Mouse (Mus musculus): ENCODE data around the gene Trim2. TPM values are rescaled to one million over a fixed set of nuclear protein-coding genes. Genes with fewer than 3 reads are reported as not detected.

Gene Trim2
- total RNA-seq, 2 experiments from 2014 or later, result 53.1 to 58.5 TPM

DNA sequence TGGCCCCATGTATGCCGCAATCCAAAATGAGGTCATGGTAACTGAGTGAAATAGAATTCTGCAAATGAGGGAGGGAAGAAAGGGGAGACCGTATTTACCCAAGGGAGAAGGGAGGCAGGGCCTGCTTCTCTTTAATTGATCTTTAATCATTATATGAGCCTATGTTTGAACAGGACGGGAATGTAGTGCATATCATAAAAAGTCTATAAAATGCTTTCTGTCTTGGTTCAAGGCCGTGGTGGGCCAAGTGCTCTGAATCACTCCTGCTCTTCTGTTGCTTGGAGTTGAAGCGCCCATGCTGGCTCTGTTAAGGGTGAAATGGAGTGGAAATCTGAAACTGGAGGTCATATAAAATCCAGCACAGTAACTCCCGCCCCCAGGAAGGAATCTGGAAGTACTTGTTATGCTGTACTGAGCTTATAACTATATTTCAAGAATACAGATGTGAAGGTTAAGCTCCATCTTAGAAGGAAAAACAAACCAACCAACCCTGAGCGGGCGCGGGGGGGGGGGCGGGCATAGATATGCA lies 48.6 kb downstream of the Trim2 start:
- peak; percentile 22 for DNase-seq

DNA sequence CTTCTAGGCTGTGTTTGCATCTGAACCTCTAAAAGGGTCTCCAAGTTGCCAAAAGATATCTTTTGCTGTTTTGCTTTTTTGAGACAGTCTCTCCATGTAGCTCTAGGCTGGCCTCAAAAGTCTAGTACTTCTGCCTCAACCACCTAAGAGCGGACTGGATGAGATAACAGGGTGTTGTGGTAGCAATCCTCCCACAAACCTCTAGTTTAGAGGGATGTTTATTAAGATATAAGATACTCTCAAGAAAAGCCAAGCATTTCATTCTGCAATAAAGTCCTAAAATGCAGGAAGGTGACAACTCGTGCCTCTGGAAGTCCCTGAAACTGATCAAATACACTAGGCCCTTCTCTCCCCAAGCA lies 52.2 kb downstream of the Trim2 start:
- DNase-seq, result no peak

DNA sequence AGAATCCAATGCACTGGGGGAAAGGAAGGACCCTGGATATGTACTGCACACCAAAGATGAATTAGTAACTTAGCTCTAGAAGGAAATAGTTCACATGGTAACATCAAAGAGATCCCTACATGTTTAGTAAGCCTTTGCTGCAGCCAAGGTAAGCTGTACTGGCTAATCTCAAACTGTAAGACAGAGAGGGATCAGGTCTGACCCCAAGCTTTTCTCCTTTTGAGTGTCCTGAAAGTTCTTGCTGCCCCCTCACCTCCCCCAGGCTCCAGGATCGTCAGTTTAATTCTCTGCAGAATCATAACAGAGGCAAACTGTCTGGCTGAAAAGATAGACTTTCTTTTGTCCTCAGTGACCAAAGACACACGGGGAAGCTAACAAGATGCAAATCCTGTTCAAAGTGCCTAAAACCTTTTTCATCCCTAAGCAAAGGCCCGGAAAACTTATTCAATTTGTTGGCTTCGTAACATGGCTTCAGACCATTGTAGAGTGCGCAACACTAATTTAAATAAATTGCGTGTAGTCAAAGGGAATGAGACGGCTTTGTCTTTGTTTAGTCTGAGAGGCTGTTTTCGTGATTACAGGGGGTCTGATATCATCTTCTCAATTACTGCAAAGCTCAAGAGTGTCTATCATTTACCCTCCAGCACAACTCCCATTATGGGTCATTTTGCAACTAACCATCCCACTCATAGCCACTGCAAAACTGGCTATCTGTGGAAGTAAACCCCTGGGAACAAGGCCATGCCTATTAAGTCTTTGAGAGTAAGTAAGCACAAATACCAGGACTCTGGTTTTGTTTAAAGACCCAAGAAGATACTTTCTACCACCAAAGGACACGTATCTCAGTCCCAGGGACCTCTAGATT lies 52.8 kb downstream of the Trim2 start:
- no peak for DNase-seq

DNA sequence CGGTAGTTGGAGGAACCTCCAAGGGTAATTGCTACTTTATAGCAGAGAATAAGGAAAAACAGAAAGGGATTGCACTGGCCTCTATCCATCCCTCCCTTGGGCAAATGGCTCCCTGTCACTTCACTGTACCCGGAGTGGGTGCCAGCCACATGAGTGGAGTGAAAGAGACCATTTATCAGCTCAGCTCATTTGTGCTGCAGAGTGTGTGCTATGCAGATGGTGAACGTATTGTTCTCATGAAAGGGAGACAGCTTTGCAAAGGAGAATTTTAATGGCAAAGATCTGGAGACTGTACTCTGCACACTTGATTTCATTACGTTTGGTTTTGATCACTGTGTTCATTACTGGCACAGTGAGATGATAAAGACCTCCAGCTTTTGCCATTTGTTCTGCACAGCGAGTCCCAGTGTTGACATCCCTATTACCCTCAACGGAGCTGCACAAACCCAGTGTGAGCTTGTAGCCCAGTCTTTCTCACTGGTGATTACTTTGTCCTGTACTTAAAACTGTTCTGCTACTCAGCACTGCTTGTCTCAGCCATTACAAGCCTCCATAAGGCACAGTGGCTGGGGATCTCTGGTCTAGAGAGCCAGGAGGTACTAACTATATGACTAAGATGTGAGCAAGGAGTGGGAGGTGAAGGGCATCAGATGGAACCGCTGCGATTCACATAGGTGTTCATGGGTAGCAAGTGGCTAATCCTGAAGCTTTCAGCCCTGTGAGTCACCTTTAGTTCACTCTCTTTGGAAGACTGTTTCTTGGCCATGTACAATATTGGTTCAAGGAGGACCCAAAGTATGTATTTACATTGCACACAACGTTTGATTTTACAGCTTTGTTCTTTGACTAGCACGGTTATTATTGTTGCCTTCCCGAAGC lies 53.7 kb downstream of the Trim2 start:
- no peak for DNase-seq

DNA sequence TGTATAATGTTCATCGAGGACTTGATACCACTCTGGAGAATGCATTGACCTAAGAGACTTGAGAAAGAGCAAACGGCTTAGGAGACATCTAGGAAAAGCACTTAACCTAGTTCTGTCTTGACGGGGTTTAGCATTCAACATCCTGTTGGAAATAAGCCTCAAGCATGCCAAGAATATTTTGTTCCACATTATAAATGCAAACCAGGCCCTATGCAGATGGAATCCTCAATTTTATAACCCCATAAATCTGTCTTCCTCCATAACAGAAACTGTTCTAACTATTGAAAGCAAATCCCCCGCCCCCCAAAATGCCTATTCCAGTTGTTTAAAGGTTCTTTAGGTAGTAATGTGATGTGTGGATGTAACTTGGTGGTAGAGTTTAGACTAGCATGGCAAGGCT lies 55.0 kb downstream of the Trim2 start:
- no peak for DNase-seq

DNA sequence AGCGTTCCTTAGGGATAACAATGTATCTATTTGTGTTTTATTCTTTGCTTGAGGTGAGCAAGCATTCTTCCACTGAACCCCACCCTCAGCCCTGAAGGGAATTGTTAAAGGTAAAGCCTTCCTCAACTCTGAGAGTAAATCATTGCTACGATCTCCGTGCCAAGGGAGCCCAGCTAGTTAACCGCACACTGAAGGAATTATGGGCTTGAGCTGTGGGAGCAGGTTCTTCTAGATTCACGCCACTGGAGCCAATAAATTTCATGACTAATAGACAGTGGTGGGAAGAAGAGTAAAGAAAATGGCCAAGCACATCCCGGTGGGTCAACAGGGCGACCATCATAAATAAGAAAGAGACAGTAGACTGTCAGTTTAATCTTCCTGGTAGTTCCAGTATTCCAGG lies 56.4 kb downstream of the Trim2 start:
- no peak for DNase-seq

DNA sequence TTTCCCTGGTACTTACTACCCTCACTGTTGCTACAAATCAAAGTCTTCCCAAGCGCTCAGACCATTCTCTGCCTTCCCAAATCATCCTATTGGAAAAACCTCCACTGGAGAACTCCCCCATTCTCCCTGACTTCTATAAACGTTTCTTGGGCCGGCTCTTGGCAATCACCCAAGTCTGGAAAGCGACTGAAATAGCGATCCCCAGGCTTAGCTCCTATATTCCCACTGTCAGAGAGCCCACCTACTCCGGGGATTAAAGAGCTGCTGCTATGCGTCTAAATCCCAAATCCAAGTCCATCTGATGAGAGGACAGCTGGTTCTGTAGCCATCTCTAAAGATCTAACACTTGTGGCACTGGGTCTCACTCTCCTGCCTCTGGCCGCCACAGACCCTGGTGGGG lies 58.9 kb downstream of the Trim2 start:
- DNase-seq, result no peak

DNA sequence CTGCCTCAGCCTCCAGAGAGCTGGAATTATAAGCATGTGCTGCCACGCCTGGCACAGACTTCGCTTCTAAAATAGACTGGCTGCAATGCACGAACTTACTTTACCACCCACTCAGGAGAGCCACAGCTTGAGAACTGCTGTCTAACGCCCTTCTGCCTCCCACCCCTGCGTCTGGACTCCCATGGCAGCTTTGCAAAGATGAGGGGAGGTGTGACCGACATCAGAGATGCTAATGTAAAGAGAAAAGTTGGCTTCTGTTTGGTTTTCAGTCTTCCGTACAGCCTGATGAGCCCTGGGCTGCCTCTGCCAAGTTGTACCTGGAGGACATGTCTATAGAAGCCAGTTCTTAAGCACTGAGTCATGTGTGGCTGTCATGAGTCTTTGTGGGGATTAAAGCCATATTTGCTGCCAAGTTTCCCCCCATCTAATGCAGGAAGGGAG lies 60.2 kb downstream of the Trim2 start:
- no peak for DNase-seq

DNA sequence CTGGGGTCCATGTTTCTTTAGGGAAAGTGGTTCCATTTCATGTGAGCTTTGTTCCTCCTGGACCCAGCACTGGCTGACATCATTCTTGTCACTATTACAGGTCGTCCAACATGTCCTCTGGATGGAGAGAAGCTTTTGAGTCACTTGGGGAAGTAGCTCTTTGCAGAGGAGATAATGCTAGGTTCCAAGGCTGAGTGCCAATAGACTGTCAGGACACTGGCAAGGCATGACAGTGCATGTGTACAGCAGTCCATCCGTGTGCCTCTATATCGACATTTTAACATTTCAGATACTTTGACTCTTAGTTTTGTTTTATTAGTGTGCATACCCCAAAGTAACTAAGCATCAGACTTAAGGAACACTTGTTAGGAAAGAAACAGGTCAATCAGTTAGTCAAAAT lies 63.6 kb downstream of the Trim2 start:
- no peak for DNase-seq

DNA sequence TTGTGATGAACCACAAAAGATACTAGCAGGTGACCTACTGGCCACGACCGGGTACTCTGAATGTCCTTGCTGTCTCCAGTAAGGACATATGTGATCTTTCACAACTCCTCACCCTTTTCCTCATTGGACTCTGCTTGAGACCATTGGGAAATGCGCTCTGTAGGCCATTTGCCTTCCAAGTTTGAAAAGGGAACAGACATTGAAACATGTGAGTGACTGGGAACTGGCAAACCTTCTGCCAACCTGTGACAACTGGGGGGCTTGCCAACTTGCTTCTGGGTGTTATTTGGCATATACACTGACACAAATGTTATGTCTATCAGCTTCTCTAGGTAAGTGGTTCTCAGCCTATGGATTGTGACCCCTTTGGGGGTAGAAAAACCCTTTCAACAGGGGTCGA lies 64.2 kb downstream of the Trim2 start:
- DNase-seq, result peak; percentile 60

DNA sequence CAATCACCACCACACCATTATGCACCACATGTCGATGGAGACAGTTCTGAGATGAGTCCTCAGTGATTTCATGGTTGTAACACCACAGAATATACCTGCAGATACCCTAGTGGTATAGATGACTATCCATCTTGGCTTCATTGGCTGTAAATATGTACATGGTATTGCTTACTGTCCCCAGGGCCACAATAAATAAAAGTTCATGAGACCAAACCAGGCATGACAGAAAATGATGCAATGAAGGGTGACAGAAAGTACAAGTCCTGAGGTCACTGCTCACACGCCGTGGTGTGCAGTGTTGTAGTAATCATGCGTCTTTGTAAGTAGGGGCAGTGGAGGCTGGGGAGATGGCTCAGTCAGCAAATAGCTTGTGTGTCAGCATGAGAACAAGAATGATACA lies 65.6 kb downstream of the Trim2 start:
- DNase-seq, result no peak

DNA sequence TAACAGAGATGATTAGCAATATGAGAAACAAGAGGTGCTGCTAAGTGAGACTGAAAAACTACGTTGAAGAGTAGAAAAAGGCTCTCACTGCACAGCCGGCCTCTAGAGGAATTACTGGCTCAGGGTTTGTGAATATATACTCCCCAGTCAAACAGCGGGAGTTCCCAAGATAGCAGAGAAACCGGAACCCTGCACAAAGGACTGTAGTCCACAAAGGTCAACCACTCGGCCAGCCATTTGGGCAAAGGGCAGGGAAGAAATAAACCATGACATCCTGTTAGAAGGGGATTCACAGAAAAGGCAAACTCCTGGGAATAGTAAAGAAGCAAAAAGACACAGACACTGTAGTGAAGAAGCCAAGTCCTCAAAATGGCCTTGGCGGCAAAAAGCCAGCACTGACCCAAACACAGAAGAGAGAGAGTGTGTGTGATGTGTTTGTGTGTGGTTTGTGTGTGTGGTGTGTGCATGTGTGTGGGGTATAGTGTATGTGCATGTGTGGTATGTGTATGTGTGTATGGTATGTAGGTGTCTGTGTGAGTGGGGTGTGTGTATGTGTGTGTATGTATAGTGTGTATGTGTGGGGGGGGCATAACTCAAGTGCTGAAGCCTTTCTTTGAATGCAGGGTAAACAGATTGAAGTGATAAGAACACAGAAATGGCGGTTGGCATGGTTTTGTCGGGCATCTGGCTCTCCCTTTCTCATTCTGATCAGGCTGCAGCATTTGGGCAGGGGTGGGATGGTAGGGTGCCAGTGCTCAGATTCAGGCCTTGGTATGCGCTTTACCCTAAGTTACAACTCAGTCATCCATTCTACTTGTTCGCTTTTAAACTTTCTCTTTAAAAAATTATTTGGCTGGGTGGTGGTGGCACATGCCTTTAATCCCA lies 71.0 kb downstream of the Trim2 start:
- DNase-seq, result no peak

DNA sequence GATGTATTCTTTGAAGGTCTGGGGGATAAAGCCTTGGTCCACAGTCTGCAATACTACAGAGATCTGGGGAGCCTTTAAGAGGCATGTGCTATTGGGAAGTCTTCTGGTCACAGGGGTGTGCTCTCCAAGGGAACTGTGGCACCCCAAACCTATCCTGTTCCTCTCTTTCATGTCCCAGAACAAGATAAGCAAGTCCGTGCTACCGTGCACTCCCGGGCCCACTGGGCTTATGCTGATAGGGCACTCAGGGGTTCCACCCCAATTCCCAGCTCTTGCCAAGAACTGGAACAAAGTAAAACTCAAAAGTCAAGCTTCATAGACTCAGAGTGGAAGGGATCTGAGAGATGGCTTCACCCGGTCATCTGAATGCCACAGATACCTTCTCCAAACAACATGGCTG lies 72.1 kb downstream of the Trim2 start:
- no peak for DNase-seq

DNA sequence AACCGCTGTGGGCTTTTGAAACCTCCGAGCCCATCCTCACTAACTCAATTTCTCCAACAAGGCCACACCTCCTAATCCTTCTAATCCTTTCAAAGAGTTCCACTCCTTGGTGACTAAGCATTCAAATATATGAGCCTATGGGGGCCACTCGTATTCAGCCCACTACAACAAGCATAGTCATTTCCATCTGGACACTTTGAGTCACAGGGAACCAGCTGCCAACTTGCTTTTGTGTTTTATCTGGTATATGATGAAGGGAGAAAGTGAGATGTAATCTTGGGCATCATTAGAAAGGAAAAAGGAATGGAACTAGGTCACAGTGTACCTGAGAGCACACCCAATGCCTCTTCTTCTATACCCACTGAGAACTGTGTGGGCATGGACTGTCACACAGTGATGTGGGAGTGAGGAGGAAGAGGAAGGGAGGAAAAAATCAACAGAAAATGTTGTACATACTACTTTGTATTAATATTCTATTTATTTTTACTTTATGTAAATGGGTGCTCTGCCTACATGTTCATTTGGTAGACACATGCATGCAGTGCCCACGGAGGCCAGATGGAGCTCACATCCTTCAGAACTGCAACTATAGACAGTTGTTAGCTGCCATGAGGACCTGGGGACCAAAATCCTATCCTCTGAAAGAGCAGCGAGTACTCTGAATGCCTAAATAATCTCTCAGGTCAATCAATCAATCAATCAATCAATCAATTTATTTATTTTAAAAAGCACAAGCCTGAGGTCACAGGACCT lies 72.8 kb downstream of the Trim2 start:
- DNase-seq, result no peak

DNA sequence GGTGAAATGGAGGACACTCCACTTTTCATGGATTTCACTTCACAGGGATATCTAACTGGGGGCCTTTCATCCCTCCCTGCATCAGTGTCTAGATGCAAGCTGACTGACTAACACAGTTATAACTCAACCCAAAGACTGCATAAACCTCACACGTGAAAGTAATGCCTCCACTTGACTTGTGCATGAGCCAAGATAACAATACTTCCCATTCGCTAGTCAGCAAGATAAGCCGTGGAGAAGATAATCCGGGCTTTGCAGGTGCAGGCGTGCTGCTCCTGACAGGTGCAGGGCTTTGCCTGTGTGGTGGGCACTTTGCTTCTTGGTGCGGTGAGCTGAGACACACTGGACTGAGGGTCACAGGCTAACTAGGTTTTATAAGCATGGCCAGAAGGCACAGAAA lies 74.4 kb downstream of the Trim2 start:
- no peak for DNase-seq

DNA sequence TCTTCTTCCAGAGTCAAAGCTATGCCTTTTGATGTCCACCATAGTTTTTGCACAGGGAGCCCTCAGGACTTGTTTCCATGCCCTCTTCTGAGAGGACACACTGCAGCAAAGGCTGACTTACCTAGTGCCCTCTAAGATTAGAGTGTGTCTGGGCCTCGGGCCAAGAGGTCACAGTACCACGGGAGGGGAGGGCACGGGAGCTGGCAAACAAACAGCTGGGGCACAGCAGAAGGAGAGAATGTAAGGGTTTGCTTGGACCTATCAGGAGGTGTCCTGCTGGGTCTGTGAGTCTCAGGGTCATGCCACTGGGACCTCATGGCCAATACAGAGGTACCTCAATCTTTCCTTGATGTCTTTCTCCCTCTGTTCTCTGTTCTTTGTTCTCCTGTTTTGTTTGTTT lies 75.7 kb downstream of the Trim2 start:
- DNase-seq, result peak; percentile 82

DNA sequence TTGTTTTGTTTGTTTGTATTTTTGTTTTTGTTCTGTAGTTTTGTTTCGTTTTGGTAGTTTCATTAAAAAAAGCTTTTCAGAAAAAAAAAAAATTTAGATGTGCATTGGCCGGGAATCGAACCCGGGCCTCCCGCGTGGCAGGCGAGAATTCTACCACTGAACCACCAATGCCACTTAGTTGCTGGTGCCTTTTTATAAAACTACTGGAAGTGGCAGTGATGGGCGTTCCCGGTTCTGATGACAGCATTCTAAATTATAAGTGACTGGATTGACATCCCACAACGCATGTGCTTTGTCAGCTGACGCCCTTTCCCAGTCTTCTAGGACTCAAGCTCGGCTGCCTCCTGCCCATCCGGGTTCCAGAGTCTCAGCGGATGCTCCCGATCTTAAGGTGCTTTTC lies 77.8 kb downstream of the Trim2 start:
- DNase-seq, result peak; percentile 64

DNA sequence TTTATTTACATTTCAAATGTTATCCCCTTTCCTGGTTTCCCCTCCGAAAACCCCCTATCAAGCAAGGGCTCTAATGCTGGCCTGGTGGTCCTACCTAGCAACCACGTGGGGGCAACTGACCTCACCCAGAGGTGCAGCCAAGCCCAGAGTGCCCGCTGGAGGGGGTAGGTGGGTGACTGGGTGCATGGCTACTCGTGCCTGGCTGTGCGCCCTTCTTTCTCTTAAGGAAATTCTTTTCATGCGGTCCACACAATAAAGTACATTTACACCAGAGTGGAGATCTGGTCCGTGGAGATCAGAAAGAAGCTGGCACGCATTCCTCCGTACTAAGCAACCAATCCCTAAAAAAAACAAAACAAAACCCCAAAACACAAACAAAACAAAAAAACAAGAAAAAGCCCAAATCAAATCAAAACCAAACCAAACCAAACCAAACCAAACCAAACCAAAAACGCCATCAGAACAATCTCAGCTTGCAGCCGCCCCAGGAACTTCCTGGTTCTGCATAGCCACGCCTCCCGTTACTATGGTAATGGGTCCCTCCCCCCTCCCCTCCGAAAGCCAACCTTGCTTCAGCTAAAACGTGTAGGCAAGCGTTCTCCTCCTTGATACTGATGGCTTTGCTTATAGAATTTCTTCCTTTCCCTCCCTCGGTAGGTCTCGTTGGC lies 78.3 kb downstream of the Trim2 start:
- peak; percentile 80 for DNase-seq

DNA sequence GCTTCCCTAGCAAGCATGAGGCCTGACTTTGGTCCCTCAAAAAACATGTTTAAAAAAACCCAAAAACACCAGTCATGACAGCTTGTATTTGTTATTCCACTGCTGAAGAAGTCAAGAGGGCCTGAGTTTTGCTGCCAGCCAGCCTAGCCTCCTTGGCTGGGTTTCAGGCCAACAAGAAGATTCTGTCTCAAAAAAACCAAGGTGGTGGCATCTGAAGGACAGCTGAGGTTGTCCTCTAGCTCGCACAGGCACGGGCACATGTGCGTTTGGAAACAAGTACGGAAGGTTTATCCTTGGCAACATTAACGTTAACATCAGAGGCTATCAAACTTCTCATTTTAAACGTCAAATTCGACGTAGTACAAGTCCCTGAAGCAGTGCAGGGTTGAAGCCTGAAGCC lies 79.0 kb downstream of the Trim2 start:
- DNase-seq, result no peak

DNA sequence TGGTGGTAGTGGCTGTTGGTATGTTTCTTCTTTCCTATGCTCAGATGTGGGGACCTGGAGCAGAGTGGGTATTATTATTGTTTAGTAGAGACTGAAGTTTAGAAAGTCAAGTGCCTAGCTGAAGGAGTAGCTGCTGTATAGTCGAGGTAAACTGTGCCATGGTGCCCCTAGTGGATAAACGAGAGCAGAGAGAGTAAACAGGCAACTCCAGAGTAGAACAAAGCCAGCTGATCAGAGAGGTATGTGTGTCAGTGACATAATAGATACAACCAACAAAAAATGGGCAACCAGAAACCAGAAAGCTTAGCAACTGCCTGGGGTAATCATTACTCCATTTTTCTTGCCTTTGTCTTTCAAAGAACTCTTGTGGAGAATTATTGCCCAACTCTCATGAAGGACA lies 81.7 kb downstream of the Trim2 start:
- DNase-seq, result no peak

DNA sequence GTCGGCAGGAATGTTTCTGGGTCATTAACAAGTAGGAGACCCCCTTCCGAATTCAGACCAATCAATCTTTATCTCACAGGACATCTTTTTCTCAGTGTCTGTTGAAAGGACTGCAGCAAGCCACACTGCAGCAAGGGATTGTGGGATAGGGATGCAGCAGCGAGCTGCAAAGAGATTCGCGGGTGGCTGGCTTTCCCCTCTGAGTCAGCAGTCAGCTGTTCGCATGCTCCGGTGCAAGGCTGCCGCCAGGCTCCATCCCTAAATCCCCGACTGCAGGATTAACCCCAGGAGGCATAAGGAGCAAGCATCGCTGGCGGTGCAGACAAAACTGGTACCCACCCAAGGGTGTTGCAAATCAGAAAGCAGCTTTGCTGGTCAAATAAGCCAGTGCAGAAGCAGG lies 85.9 kb downstream of the Trim2 start:
- peak; percentile 71 for DNase-seq

Measured in adrenal gland, postnatal 10 days (tissue).